Mouse (Mus musculus) thymus, postnatal 10 days (tissue): ENCODE measurements around the gene Olfr1393.

ENCODE experiments used
- DNase-seq, 2 experiments: peaks; one replicate each; pipeline ENCODE4 v3.0.0; 2021; ENCODE audit warnings: low spot score in 2 of 2

Olfr1393 gene

GRCm38 (mm10) chr11:49278222-49278621, at the start of gene Olfr1393:
TSS of gene Olfr1393 (plus strand) at chr11:49278304.
- DNase-seq, result no peak

GRCm38 (mm10) chr11:49232781-49233180, 45.3 kb upstream of the Olfr1393 start:
- DNase-seq, result no peak

DNA sequence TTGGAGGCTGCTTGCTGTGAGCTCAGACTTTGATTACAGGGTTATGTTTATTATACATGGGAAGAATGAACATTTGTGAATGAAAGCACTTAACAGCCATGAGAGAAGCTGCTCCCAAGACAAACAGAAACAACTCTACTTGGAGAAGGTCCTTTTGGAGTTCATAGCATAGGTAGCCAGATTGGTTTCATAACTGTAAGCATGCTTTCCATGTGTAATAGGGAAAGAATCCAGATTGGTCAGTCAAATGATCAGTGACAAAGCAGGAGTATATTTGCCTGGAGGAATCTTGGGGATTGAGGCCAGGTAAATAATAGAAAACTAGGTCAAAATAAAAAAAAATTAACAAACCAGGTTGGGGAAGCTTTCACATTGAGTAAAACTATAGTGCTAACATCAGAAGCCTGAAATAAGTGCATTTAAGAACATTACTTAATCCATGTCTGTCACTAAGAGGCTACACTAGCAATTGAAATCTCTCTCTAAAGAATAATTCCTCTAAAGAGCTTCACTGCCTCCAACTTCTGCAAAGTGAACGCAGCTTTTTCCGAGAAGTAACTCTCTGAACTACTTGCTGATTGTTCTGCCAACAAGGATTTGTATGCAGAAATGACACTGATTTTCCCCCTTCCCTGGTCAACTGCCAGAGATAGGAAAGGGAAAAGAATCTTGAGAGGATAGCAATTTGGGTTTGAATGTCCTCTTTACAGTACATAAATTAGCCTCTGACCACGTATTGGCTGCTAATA, 42.5 kb upstream of the Olfr1393 start:
- no peak for DNase-seq

GRCm38 (mm10) chr11:49236891-49237290, 41.2 kb upstream of the Olfr1393 start:
- no peak for DNase-seq

GRCm38 (mm10) chr11:49237532-49237931, 40.6 kb upstream of the Olfr1393 start:
- DNase-seq, result no peak

DNA sequence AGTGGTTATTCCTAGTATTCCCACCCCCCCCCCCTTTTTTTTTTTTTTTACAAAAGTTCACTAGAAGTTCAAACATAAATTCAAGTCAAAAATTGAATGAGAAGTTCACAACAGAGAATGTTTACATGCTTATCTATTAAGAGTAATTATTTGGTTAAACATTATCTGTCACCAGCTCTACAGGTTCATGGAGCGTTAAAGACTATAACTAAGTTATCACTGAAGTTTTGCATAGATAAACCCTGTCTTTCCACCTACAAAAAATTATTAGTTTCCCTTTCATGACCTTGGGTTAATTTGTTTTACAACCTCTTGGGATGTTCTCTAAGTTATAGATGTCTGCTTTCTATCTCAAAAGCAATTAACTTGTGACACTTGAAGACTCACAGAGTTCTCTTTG, 37.8 kb upstream of the Olfr1393 start:
- no peak for DNase-seq

GRCm38 (mm10) chr11:49240874-49241273, 37.2 kb upstream of the Olfr1393 start:
- DNase-seq, result no peak

GRCm38 (mm10) chr11:49241471-49241870, 36.6 kb upstream of the Olfr1393 start:
- DNase-seq, result no peak

- no peak for DNase-seq
Measured at GRCm38 (mm10) chr11:49242944-49243626, 35.0 kb upstream of the Olfr1393 start.

DNA sequence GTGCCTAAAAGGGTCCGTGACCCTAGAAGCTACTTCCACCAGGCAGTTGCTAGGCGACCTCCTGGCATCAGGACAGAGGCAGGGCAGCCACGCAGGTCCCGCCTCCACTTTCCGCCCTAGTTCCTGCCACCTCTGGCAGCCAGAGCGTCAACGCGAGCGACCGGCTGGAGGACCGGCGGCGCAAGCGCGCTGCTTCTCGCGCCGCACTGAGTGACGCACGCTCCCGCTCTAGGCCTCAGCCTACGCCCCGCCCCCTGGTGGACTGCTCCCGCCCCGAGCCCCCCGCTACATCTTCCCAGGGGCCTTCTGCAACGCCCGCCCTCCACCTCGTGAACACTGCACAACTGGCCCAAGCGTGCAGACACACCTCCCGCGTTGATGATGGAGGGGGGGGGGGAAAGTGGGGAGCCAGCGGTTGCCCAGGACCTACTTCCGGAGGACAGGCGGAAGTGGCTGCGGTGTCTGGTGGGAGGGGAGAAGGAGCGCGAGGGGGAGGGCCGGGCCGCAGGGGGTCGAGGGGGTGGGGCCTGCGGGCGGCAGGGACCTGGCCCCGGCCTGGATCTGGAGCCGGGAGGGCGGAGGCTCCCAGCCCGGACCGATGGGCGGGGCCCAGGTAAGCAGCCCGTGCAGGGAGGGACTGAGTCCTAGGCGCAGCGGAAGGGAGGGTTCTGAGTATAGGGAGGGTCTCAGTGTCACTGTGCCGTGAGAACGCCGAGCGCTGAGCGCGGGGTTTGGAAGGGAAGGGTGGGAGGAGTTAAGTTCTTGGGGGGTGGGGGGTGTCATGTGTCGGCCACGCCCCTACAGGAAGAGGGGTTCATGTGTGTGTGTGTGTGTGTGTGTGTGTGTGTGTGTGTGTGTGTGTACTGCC, 34.1 kb upstream of the Olfr1393 start, which contains the start of gene Mgat1:
Mgat1 (plus strand) TSS at position 465 of the 868 bp plus-strand sequence.
- peak; percentile 94 for DNase-seq

GRCm38 (mm10) chr11:49244595-49244930, 33.5 kb upstream of the Olfr1393 start:
- DNase-seq, result no peak

- DNase-seq, result peak in 1 of 2 experiments; percentile 25
Measured at GRCm38 (mm10) chr11:49245176-49245575, 32.9 kb upstream of the Olfr1393 start.

DNA sequence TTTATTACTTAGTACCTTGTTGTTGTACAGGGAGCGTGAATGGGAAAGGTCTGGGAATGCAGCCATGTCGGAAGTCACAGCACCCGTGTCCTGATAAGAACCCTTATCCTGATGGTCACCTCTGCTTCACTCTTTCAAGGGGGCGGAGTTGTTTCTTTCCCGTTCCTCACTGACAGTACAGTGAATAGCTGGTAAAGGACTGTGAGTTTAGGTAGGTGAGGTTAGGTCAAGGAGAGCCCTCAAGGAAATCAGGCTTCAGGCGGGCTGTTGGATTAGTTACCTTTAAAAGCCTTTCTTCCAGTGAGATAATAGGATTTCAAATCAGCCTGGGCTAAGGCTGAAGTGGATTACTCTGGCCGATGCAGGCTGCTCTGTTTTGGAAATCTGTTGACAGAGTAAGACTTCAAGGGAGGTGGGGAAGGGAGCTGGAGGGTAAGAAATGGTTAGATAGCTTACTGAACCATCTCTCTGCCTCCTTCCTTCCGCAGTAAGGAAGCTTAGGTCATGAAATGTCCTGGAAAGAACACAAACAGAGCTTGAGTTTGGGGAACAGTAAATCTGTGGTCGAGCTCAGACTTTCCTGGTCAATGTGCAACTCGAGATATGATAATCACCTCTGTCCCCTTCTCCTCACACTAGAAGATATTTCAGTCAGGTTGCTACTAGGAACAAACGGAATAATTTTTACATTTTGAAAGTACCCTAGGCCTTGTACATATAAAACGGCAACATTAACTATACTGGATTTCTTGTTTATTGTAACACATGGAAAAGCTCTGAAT, 32.3 kb upstream of the Olfr1393 start:
- DNase-seq, result no peak

DNA sequence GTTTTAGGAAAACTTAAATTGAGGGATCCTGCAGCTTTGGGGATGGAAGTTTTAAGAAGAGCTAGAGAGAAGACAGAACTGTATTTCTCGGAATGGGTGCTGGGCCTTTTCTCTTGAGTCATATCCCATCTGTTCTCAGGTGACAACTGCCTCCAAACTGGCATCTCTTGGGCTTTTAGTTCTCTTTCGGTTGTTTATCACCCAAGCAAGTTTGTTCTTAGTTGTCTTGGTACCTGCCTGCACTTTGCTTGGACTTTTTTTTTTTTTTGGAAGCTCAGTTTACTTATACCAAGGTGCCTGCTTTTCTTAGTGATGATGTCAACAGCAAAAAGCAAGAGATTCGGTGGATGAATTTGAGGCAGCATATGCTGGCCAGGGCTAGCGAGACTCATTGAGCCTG, 31.6 kb upstream of the Olfr1393 start:
- DNase-seq, result no peak

DNA sequence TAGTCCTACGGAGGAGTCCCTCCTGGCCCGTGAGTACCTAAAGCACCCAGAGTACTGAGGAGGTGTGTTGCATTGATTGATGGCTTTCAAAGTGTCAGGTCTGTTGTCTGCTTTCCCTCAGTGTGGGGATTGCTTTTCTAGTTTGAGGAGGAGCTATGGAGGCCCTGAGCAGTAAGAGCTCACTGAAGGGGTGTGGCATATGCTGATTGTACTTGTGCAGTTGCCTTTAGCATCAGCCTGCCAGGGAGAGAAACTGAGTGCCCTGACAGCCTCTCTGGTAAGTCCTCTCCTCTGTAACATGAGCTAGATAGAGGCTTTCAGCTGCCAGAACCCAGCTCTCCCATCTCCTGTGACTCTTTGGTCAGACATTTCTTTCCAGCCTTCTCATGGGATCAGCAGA, 30.8 kb upstream of the Olfr1393 start:
- peak; percentile 40 to 55 for DNase-seq

DNA sequence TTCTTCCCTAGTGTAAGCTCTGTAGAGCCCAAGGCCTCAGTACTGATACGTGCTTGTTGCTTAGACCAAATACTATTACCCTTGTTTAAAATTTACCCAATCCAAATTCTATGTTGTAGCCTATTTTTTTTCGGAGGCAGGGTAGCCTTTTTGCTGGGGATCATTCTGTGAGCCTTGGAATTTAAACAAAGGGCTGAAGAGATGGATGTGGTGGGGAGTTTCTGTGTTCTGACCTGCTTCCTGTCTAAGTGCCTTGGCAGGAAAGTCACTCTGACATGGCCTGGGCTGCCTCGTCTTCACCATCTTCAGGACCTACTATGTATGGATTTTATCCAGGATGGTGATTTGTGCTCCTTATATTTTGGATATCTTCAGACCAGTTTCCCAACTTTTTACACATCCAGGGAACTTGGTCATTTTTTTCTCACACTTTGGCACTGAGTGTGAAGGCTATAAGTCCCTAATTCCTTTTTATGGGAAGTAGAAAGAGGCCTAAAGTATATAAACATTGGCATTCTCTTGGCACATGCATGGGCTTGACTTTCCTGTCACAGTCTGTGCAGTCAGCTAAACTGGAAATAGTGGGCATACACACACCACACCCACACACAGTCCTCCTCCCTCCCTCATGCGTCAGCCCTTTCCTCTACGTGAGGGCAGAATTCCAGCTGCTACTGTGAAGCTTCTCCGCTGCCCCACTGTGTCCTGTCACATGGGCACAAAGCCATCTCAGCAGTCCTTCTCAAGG, 29.7 kb upstream of the Olfr1393 start:
- DNase-seq, result peak; percentile 36 to 44

DNA sequence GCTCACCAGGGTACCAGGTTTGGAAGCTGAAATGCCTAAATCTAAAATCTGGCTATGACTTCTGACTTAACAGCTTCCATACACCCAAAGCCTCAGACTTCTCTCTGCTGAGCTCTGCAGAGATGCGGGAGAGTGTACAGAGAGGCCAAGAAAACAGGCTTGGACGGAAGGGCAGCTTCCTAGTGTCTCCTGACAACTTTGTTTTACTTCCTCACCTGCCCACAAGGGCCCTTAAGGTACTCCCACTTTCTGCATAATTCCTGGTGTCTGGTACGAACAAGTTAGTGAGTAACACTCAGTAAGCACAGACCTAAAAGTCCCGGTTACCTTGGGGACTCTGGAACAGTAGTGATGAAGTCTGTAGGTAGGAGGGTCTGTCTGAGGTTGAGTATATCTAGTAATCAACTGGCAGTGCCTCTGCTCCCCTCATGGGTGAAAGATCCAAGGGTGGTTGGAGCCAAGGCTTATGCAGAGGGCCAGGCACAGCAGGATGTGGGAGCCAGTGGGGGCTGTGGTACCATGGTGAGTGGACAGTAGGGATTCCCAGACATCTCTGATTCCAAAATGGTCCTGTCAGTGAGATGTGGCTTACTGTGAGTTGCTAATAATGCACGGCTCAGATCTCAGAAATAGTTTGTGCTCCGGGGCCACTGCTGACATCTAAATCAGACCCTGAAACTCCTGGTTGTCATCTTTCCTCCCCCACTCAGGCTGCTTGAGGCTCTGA, 29.0 kb upstream of the Olfr1393 start:
- DNase-seq, result no peak

GRCm38 (mm10) chr11:49249811-49250421, 28.2 kb upstream of the Olfr1393 start:
- peak; percentile 79 to 81 for DNase-seq
